Mouse (Mus musculus) ES-E14 (cell line): ENCODE measurements at regions not wholly inside any gene's neighbourhood (a gene's known extent, or its start where the extent isn't known, plus 50 kb on each side); places are given as distances from the start of the nearest gene placed in this dataset.

ENCODE experiments used
- DNase-seq: peaks from one replicate; pipeline ENCODE4 v3.0.0-alpha.2; 2013; ENCODE audit warnings: low read depth, low spot score
- H3K27ac ChIP-seq: 2 replicates; pipeline ENCODE4 v1.5.1; 2012; ENCODE audit warnings: low read depth, mild to moderate bottlenecking, low read length, moderate library complexity, mixed read lengths; ENCODE audit not compliant: poor library complexity, insufficient read depth, severe bottlenecking
- H3K36me3 ChIP-seq: 2 replicates; pipeline ENCODE4 v1.6.1; 2012; ENCODE audit warnings: mild to moderate bottlenecking, low read length, moderate library complexity, mixed read lengths; ENCODE audit not compliant: control insufficient read depth, poor library complexity, insufficient read depth, severe bottlenecking
- H3K4me1 ChIP-seq, 2 experiments: fragments of 150-350 bp in 1 of 2; sonication (generic) in 1 of 2; 2 replicates each; pipeline ENCODE4 v1.6.1; 2012; ENCODE audit warnings: low read length in 2 of 2, mild to moderate bottlenecking in 1 of 2, mixed read lengths in 1 of 2; ENCODE audit not compliant: control insufficient read depth in 2 of 2, insufficient read depth in 2 of 2, poor library complexity in 1 of 2
- H3K4me3 ChIP-seq, 2 experiments: fragments of 150-350 bp in 1 of 2; sonication (generic) in 1 of 2; 2 replicates each; pipeline ENCODE4 v1.5.1; 2012; ENCODE audit warnings: low read length in 2 of 2, low read depth in 1 of 2, mild to moderate bottlenecking in 1 of 2, mixed read lengths in 1 of 2; ENCODE audit not compliant: insufficient read depth in 1 of 2, poor library complexity in 1 of 2, severe bottlenecking in 1 of 2
- H3K9ac ChIP-seq: 2 replicates; pipeline ENCODE4 v1.6.1; 2012; ENCODE audit warnings: low read depth, mild to moderate bottlenecking, low read length, mixed read lengths; ENCODE audit not compliant: poor library complexity, insufficient read depth, severe bottlenecking
- H3K9me3 ChIP-seq: fragments of 150-350 bp; sonication (generic); 2 replicates; pipeline ENCODE4 v1.6.1; 2012; ENCODE audit warnings: low read depth, mild to moderate bottlenecking, low read length; ENCODE audit not compliant: control insufficient read depth, insufficient read depth
- CHD2 ChIP-seq: IDR thresholded peaks from 2 replicates; pipeline ENCODE4 v1.6.1; 2014; ENCODE audit warnings: mild to moderate bottlenecking, low read depth, low read length, inconsistent platforms
- HCFC1 ChIP-seq: IDR thresholded peaks from 2 replicates; pipeline ENCODE4 v1.6.1; 2012; ENCODE audit warnings: low read length, inconsistent platforms, borderline replicate concordance; ENCODE audit not compliant: insufficient read depth
- MAFK ChIP-seq: IDR thresholded peaks from 2 replicates; pipeline ENCODE4 v1.6.1; 2014; ENCODE audit warnings: mild to moderate bottlenecking, low read depth, low read length, inconsistent platforms; ENCODE audit not compliant: insufficient read depth
- ZC3H11A ChIP-seq: IDR thresholded peaks from 2 replicates; pipeline ENCODE4 v1.6.1; 2012; ENCODE audit warnings: low read depth, mild to moderate bottlenecking, inconsistent platforms, low read length, borderline replicate concordance
- ZNF384 ChIP-seq: IDR thresholded peaks from 2 replicates; pipeline ENCODE4 v1.6.1; 2012; ENCODE audit warnings: low read depth, low read length, inconsistent platforms
- in situ Hi-C, 2 experiments: fragments of 600-800 bp; cut with MboI; formaldehyde crosslinking; loops; one replicate each; pipeline ENCODE4 v1.15.1; 2025; ENCODE audit warnings: low sequenced_read_pairs in 2 of 2, inconsistent platforms in 1 of 2; ENCODE audit not compliant: unreplicated experiment in 2 of 2

DNA sequence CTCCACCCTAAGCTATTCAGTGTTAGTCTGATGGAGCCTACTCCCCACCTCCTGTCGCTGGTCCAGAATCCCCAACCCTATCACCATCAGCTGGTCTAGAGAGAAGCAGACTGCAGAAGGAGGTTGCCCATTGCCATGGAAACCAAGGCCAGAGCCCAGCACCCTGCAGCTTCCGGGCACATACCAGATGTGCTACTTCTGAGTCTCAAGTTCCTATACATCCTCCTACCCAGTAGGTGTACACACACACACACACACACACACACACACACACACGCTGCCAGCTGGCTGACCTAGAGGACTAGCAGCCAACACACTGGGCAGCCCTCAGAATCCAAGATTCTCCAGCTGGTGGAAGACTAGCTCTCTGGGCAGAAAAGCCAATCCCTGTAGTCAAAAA lies 68.9 kb upstream of the Disp3 start:
- DNase-seq = no peak
- Histone ChIP-seq H3K4me1 (no peaks in the 10 kb centered on the region), H3K4me3 (no peak overlapping the region), H3K27ac (no peak overlapping the region), H3K9ac (no peak overlapping the region), H3K9me3 (no peaks in the 10 kb centered on the region), H3K36me3 (no peaks in the 10 kb centered on the region)
- no peak for TF ChIP-seq CHD2
- TF ChIP-seq ZNF384 = no peak
- no peak for TF ChIP-seq ZC3H11A
- TF ChIP-seq MAFK = no peak
- no peak for TF ChIP-seq HCFC1
- in situ Hi-C loops = no loop called here

DNA sequence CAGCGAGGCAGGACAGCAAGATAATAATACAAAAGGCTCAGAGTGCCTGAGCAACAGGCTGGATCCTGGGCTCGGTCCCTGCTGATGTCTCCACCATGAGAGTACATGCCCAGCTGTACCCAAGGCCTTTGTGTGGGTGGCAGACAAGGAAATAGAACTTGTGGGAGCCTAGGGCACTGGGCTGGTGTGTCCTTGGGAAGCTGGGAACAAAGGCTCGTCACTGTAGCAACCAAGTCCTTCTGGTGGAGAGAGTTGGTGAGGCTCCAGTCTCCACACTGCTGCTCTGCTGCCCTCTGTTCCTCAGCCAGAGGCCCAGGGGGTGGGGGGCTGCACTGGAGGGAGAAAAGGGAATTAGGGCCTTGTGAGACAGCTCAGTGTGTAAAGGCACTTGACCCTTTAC lies 66.2 kb upstream of the Disp3 start:
- H3K9ac ChIP-seq = no peak overlapping the region
- TF ChIP-seq ZC3H11A (no peak), ZNF384 (no peak), HCFC1 (no peak), CHD2 (no peak), MAFK (no peak)
- DNase-seq = no peak
- H3K4me1 ChIP-seq = no peaks in the 10 kb centered on the region
- H3K36me3 ChIP-seq = no peaks in the 10 kb centered on the region
- no peak overlapping the region for H3K27ac ChIP-seq
- H3K4me3 ChIP-seq = no peak overlapping the region
- in situ Hi-C loops = no loop called here
- no peaks in the 10 kb centered on the region for H3K9me3 ChIP-seq

DNA sequence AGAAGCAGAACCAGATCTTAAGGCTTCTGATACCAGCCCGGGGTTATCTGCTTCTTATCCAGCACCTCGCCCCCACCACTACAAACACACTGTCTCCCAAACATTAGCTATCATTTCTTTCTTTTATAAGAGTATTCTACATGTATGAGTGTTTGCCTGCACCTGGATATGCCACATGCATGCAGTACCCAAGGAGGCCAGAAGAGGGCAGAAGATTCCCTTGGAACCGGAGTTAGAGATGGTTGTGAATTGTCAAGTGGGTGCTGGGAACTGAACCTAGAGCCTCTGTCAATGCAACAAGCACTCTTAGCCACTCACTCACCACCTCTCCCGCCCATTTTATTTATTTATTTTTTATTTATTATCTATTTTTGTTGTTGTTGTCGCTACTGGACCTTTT lies 64.9 kb upstream of the Disp3 start:
- H3K36me3 ChIP-seq = no peaks in the 10 kb centered on the region
- no peak overlapping the region for H3K27ac ChIP-seq
- H3K9ac ChIP-seq = no peak overlapping the region
- no peaks in the 10 kb centered on the region for H3K4me1 ChIP-seq
- in situ Hi-C loops = no loop called here
- no peak overlapping the region for H3K4me3 ChIP-seq
- TF ChIP-seq MAFK (no peak), ZNF384 (no peak), HCFC1 (no peak), ZC3H11A (no peak), CHD2 (no peak)
- no peak for DNase-seq
- no peaks in the 10 kb centered on the region for H3K9me3 ChIP-seq

DNA sequence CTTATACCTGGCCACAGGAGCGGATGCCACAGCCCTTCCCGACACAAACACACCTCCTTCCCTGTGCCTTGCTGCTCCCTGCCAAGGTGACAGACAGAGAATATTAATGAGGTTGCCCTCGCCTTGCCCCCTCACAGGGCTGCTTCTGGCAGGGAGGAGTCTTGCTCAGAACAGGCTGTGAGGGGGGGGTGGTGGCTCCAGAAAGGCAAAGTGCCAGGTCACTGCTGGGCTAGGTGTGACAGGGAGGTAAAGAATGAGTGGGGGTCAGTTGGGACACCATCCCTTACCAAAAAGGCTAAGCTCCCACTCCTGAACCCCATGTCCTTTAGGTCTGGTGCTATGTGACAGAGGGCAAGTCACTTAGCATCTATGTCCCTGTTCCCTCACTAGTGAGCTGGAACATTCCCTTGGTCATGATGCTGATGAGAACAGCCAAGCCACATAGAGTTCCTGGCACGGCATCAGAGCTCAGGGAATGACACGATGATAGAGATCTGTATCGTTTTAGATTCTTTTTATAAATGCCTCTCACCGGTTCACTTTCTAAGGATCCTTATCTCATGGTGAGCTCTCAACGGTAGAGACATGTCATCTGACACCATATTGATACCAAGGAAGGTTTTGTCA lies 53.9 kb upstream of the Disp3 start:
- TF ChIP-seq ZNF384 (no peak), HCFC1 (no peak), CHD2 (no peak), MAFK (no peak), ZC3H11A (no peak)
- no peaks in the 10 kb centered on the region for H3K9me3 ChIP-seq
- in situ Hi-C loops = no loop called here
- H3K27ac ChIP-seq = no peak overlapping the region
- H3K36me3 ChIP-seq = no peaks in the 10 kb centered on the region
- no peaks in the 10 kb centered on the region for H3K4me1 ChIP-seq
- DNase-seq = no peak
- no peak overlapping the region for H3K9ac ChIP-seq
- no peak overlapping the region for H3K4me3 ChIP-seq

DNA sequence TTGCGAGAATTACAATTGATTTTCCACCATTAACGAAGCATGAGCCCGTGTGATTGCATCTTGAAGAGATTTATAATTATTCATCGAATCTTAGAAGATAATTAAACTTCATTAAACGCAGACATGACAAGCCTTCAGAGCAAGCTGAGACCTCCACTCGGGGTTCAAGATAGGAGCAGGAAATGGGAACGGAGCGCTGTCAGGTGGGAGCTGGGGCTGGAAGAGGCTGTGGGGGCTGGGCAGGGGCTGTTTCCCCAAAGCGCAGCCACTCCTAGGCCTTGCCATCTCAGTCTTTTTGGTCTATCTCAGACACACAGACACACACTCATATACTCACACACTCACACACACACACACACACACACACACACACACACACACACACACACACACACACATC lies 52.6 kb upstream of the Disp3 start:
- TF ChIP-seq HCFC1 = no peak
- no peak for TF ChIP-seq MAFK
- TF ChIP-seq CHD2 = no peak
- no peak for TF ChIP-seq ZC3H11A
- no peak for TF ChIP-seq ZNF384

More for the DNA sequence above, 52.6 kb upstream of the Disp3 start:
- Histone ChIP-seq H3K27ac (no peak overlapping the region), H3K9ac (no peak overlapping the region), H3K9me3 (no peaks in the 10 kb centered on the region), H3K4me3 (no peak overlapping the region), H3K36me3 (no peaks in the 10 kb centered on the region), H3K4me1 (no peaks in the 10 kb centered on the region)
- DNase-seq = no peak
- in situ Hi-C loops = no loop called here
